Mouse (Mus musculus): ENCODE measurements around the gene Olfr734.

Gene Olfr734

DNA sequence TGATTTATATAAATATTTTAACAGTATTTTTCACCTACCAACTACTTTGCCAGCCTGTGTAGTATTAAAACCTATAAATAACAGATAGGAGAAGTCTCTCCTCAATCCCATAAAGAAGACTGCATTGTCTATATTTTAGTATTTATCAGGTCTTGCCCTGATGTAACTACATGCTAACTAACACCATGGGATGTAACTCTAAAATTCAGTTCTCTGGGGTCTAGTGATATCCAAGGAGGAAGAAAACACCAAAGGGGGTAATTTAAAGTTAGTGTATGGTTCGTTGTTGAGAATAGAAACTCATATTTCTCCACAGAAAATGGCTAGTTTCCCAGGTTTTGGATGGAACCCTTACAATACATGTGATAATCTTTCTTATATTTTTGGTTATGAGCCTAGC, at the start of gene Olfr734:
TSS of gene Olfr734 (minus strand) at position 101 of the 400 bp plus-strand sequence.
- no peak for DNase-seq

DNA sequence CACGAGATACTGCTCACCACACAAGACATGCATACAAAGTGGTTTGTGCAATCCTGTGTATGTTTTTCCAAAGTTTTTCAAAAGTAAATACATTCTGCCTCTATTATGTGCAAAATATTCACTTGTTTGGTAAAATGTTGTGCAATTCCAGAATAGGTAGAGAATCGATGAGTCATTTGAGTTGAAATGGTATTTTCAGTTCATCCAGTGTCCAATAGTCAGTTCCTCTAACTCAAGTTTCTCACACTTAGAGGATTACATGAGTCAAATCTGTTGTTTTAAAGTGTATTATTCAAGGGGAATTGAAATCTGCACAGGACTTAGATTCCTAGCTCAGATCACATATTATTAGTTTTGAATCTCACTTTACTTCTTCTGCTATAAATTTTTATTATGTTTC, 37.0 kb upstream of the Olfr734 start:
- DNase-seq, result no peak

DNA sequence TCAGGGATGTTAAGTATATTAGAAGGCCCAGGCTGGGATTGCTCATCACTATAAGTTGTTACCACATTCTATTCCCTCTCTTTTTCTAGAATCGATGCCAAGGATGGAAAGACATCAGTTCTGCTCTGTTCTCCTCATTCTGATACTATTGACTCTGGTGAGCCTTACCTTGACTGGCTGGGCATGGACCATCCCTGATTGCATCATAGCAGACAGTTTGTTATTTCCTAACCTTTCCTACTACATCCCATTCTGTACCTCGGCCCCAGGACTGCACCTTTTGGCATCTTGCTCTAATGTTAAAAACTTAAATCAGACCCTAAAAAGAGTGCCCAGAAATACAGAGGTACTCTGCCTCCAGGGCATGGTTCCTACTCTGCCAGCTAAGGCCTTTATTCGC, 33.9 kb upstream of the Olfr734 start:
- DNase-seq, result no peak

DNA sequence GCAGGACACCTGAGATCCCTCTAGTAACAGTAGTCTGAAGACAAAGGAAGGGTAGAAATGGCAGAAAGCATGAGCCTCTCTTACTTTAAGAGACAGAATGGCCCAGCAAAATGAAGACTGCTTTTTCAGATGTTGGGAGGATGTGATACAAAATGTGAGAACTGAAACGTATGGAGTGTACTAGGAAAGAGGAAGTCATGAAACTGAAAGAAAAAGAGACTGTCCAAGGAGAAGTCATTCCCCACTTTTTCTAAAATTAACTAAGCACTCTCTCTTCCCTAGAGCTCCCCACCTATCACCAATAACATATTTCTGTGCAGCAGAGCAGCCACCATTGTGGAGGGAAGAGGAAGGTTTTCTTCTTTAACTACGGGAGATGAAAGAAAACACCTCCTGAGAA, 31.0 kb upstream of the Olfr734 start, which contains the start of gene Tlr11:
TSS of gene Tlr11 (plus strand) at position 322 of the 400 bp plus-strand sequence.
- DNase-seq, result no peak

DNA sequence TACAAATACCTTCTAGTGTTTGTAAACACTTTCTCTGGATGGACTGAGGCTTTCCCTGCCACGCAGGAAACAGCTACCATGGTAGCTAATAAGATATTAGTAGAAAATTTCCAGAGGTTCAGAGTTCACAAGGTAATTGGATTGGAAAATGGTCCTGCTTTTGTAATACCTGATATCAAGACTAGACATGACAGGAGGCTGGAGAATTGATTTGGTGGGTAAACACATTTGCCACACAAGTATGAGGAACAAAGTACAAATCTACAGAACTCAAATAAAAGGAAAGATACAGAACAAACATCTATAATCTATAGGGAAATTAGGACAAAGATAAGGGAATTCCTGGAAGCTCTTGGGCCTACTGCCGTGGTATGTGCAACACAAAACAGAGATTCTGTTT, 30.2 kb upstream of the Olfr734 start:
- no peak for DNase-seq

DNA sequence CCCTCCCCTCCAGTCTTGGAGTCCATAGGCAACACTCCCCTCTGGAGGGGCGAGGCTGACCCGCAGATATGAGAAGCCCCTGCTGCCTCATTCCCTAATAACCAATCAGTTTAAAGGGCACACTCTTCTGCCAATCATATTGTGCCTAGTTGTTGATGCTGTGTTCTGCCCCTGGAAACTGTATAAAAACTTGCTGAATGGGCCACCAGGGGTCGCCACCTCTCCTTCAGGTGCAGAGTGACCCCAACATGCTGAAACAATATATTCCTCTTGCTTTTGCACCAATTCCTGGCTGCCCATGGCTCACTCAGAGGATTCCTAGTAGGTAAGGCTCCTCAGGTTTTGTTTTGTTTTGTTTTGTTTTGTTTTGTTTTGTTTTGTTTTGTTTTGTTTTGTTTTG, 25.9 kb upstream of the Olfr734 start:
- no peak for DNase-seq

DNA sequence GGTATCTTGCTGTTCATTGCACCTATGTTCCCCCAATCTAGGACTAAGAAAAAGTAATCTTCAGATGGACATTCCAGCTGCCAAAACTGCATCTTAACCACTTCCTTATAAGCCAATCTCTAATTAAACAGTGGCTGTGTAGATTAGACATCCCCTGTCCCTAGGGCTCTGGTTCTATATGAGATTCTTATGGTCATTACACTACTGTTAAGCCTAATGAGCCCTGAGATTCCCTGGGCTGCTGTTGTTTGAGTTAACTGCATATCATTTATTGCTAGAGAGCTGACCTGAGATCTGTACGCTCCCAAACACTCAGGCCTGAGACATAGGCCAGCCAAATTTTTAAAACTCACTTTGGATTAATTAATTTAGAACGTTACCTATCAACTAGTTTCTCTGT, 22.2 kb upstream of the Olfr734 start, which contains the start of gene Olfr735:
TSS of gene Olfr735 (minus strand) at position 77 of the 400 bp plus-strand sequence.
- DNase-seq, result no peak

DNA sequence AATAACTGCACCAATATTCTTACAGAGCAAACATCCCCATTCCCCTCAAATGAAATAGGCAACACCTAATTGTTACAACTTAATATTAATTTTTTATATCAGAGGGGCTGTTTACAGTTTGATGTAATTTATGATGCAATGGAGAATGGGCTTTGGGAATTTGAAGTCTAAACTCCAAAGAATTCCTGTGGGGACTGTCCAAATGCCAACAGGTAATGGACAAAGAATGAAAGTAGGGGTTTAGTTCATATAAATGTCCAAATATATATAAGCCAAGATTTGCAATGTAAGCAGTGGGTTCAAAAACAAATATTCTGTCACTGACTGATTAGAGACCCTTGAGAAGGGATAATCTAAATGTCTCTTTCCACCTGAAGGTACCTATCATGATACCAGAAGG, 25.1 kb downstream of the Olfr734 start, which contains the start of gene Olfr733:
TSS of gene Olfr733 (minus strand) at position 101 of the 400 bp plus-strand sequence.
- no peak for DNase-seq

DNA sequence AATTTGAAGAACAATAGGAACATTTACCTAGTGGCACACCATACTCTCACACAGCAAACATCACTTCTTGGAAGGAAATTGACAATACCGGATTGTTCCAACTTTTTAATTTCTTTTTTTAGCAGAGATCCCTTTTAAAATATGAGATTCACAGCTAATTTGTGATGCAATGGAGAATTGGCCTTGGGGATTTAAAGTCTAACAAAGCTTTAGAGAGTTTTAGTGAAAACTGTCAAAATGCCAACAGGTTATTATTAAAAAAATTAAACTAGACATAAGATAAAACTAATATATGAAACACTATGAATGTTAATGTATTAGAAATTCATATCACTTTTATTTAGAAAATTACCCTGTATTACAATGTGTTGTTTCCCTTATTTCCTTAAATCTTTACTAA, 42.5 kb downstream of the Olfr734 start, which contains the start of gene Olfr732:
TSS of gene Olfr732 (minus strand) at position 101 of the 400 bp plus-strand sequence.
- no peak for DNase-seq

Measured in cerebellum, adult 8-10 months (tissue).